Mouse (Mus musculus) splenic B cell, adult 2 months (primary cell): ENCODE results near the gene Hgfac.

ENCODE experiments used
- DNase-seq: peaks from one replicate; pipeline ENCODE4 v3.0.0-alpha.2; 2011; ENCODE audit warnings: low read depth, low spot score
- H3K27me3 ChIP-seq: 2 replicates; pipeline ENCODE4 v1.6.1; 2012; ENCODE audit warnings: mild to moderate bottlenecking, low read length, moderate library complexity, mixed read lengths; ENCODE audit not compliant: control insufficient read depth, poor library complexity, insufficient read depth, severe bottlenecking
- H3K36me3 ChIP-seq: 2 replicates; pipeline ENCODE4 v1.6.1; 2012; ENCODE audit warnings: mild to moderate bottlenecking, low read length, moderate library complexity, mixed read lengths; ENCODE audit not compliant: control insufficient read depth, poor library complexity, insufficient read depth, severe bottlenecking

The Hgfac gene

DNA sequence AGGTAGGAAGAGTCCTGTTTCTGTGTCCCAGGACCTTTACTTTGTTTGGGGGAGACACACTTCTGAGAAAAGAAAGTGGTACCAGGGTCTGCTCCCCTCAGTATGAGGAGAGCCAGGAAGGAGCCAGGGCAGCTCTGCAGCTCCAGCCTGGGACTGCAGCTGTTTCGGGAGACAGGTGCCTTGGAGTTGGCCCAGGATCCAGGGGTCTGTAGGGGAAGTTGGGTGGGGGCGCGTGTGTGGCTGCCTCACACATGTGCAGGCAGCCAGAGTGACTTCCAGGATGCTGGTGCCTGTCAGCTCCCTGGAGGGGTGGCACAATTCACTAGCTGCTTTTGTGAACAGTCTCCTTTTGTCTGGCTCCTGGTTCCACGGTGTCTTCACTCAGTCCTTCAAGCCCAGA lies 16.3 kb downstream of the Hgfac start:
- no peaks in the 10 kb centered on the region for H3K27me3 ChIP-seq
- H3K36me3 ChIP-seq: no peaks in the 10 kb centered on the region
- no peak for DNase-seq

- no peaks in the 10 kb centered on the region for H3K27me3 ChIP-seq
- DNase-seq: no peak
- no peaks in the 10 kb centered on the region for H3K36me3 ChIP-seq
Measured at GRCm38 (mm10) chr5:35058216-35058615, 16.9 kb downstream of the Hgfac start.

DNA sequence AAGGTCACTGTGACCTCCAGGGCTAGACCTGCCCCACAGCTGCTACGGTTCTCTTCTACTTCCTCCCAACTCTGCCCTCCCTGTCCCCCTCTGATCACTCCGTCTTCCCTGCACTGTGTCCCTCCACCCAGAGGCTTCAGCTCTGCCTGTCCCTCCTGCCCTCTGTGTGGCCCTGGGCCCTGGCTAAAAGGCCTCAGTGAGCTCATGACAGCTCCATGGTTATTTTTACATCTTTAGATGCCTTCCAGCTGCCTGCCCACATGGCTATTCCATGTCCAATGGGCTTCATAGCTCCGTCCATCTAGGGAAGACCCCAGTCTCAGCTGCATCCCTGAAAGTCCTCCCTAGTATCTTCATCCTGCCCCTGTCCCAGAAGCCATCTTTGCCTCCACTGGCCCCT lies 18.8 kb downstream of the Hgfac start:
- DNase-seq: no peak
- Histone ChIP-seq H3K36me3 (no peaks in the 10 kb centered on the region), H3K27me3 (no peaks in the 10 kb centered on the region)

GRCm38 (mm10) chr5:35069841-35070240 lies 28.5 kb downstream of the Hgfac start:
- DNase-seq: no peak
- Histone ChIP-seq H3K36me3 (no peaks in the 10 kb centered on the region), H3K27me3 (no peaks in the 10 kb centered on the region)

DNA sequence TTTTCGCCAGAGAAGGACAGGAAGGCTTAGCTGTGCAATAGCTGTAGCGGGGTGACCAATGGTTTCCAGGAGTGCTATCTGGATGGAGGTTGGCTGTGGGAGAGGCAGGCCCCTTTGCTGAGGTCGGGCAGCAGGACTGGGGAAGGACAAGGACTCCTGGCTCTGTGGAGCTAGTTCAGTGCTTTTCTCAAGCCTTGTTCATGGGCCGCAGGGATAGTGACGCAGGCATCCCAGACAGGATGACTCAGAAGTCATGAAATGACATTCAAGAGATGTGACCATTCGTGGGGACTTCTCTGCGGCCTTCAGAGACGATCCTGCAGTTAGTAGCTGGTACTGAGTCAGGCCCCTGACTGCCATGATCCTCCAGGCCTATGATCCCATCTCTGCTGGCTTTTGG lies 29.0 kb downstream of the Hgfac start:
- H3K36me3 ChIP-seq: no peaks in the 10 kb centered on the region
- no peaks in the 10 kb centered on the region for H3K27me3 ChIP-seq
- no peak for DNase-seq

DNA sequence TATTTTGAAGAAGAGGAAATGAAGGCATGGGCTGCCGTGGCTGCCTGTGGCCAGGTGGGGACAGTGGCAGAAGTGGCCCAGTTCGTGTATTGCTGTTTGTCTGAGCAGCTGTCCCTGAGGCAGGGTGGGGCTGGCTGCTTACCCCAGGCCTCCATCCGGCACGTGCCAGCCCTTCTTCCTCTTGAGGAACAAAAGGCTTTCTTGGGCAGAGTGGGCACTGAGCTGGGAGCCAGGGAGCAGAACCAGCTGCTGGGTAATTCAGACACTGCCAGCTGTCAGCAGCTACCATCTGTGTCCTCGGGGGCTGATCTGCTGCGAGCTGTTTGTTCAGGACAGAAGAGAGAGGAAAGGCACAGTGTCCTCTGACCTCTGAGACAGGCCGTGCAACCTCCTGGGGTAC lies 29.6 kb downstream of the Hgfac start:
- Histone ChIP-seq H3K36me3 (no peaks in the 10 kb centered on the region), H3K27me3 (no peaks in the 10 kb centered on the region)
- DNase-seq: no peak

GRCm38 (mm10) chr5:35071855-35072254 lies 30.5 kb downstream of the Hgfac start:
- Histone ChIP-seq H3K36me3 (no peaks in the 10 kb centered on the region), H3K27me3 (no peaks in the 10 kb centered on the region)
- no peak for DNase-seq

DNA sequence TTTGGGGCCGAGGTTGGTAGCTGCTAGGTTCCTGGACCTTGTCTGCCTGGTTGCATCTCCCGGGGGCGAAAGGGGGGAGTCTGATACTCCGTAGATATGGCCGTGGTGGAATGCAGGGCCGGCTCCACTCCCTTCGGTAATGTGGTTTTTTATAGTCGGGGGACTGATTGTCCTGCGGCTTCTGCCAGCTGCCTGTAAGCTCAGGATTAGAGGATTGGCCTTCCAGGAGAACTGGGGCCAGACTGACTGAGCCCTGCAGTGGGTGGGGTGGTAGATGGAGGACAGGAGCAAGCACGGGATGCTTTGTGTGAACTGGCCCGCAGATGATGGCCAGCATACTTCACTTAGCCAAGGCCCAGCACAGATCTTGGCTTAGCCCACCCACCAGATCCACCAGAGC lies 31.9 kb downstream of the Hgfac start:
- no peak for DNase-seq
- H3K36me3 ChIP-seq: no peaks in the 10 kb centered on the region
- no peaks in the 10 kb centered on the region for H3K27me3 ChIP-seq

DNA sequence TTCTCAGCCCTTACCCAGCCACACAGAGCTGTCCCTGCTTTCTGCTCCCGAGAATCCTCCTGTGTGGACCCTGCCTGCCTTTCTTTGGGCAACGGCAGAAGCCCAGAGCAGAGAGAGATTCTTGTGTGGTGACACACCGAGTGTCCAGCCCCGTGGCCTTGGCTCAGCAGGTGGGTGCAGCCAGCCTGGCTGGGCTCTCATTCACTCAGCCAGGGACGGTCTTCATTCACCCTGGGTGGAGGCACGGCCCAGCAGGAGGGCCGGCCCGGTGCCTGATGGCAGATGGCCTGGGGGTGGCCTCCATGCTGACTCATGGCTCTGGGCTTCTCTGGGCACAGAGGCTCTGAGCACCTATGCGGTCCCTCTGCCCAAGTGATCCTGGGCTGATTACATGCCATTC lies 32.7 kb downstream of the Hgfac start:
- Histone ChIP-seq H3K27me3 (no peaks in the 10 kb centered on the region), H3K36me3 (no peaks in the 10 kb centered on the region)
- DNase-seq: no peak

DNA sequence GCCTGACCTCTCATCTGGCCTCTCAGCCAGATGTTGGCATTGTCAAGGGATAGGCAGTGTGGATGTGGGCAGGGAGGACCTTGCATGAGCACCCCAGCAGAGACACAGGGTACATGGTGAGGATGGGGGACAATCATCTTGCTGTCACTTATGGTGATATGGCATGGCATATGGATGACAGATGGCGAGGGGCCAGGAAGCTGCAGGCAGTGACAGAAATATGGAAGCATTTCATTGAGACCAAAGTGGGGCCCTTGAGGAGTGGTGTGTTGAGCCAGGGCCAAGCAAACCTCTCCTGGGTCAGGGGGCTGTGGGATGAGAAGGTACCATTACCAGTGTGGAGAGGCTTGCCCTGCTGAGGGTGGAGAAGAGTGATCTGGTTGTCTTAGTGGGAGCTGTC lies 35.1 kb downstream of the Hgfac start:
- H3K36me3 ChIP-seq: no peaks in the 10 kb centered on the region
- H3K27me3 ChIP-seq: no peaks in the 10 kb centered on the region
- DNase-seq: no peak

- no peaks in the 10 kb centered on the region for H3K36me3 ChIP-seq
- no peaks in the 10 kb centered on the region for H3K27me3 ChIP-seq
- DNase-seq: no peak
Measured at GRCm38 (mm10) chr5:35079101-35079500, 37.8 kb downstream of the Hgfac start.

GRCm38 (mm10) chr5:35084913-35085312 lies 43.6 kb downstream of the Hgfac start:
- H3K36me3 ChIP-seq: no peaks in the 10 kb centered on the region
- no peak for DNase-seq
- H3K27me3 ChIP-seq: no peaks in the 10 kb centered on the region

DNA sequence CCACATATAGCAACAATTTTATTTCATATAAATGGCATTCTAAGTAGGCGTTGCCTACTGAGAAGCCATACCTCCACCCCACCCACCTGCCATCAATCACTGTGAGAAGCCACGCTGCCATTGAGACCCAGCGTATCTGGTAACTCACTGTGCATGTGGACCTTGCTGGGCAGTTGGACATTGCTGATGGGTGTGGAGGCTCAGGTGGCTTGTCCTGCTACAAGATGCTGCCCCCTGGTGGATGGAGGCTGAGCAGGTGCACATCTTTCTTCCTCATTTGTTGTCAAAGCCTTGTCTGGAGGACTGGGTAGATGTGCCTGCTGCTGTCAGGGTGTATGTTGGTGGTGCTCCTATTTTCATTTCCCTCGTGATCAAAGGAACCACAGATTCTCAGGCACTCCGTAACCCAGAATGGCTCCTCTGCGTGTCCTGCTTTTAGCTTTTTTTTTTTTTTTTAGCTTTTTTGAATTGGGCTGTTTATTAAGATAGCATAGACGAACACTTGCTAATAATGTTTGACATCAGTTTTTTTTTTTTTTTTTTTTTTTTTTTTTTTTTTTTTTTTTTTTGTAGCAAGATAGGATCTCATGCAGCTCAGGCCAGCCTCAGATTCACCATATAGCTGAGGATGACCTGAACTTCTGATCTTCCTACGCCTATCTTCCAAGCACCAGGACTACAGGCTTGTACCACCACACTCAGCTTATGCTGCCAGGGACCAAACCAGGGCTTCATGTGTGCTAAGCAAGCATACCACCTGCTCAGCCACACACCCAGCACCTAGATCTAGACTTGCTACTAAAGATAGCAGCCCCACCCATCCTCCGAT lies 47.7 kb downstream of the Hgfac start:
- Histone ChIP-seq H3K36me3 (no peaks in the 10 kb centered on the region), H3K27me3 (no peaks in the 10 kb centered on the region)
- peak; percentile 75 for DNase-seq

- no peaks in the 10 kb centered on the region for H3K27me3 ChIP-seq
- no peaks in the 10 kb centered on the region for H3K36me3 ChIP-seq
Measured at GRCm38 (mm10) chr5:35089614-35089963, 48.3 kb downstream of the Hgfac start.

DNA sequence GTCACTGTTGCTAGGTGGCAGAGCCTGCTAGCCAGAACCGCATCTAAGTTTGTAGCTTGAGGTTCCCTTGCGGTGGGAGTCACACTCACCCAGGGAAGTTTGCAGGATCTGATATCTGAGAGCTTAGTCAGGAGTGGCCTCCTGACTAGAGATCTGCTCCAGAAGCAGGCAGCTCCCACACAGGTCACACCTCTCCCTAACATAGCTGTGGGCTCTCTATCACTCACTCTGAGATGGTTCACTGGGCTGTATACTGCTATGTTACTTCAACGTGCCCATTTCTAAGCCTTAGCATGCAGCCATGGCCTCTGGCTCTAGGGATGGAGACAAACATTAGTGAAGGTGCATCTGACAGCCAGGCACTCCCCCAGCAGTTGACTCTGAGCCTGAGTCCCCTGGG lies 50.3 kb downstream of the Hgfac start:
- no peak for DNase-seq
- Histone ChIP-seq H3K27me3 (no peaks in the 10 kb centered on the region), H3K36me3 (peaks cover 6% of the 10 kb centered on the region; the same call in 1 of the 2 replicates)

More at GRCm38 (mm10) chr5:35089614-35089963, 48.3 kb downstream of the Hgfac start:
- DNase-seq: no peak
